Mouse (Mus musculus) embryonic facial prominence, embryonic 11.5 days (tissue): ENCODE results near the gene Cnr2. TPM values are rescaled to one million over a fixed set of nuclear protein-coding genes. Genes with fewer than 3 reads are reported as not detected.

ENCODE experiments used
- ATAC-seq: fragments of 200-750 bp; cut with Nextera tagmentation; replicated peaks from 2 replicates; pipeline ENCODE4 v1.8.0; 2017; ENCODE audit warnings: low read depth; ENCODE audit not compliant: insufficient number of reproducible peaks, low FRiP score, low TSS enrichment
- DNase-seq: peaks from one replicate; pipeline ENCODE4 v3.0.0-alpha.2; 2015; ENCODE audit warnings: low spot score
- H3K27ac ChIP-seq: fragments of 300-500 bp; sonication (generic); replicated peaks from 2 replicates; pipeline ENCODE4 v1.5.1; 2014; ENCODE audit warnings: mild to moderate bottlenecking, low read depth, low read length, control low read depth
- H3K27me3 ChIP-seq: fragments of 300-500 bp; sonication (generic); 2 replicates; pipeline ENCODE4 v1.6.1; 2014; ENCODE audit warnings: mild to moderate bottlenecking, low read length, moderate library complexity, mixed read lengths; ENCODE audit not compliant: control insufficient read depth, insufficient read depth
- H3K36me3 ChIP-seq: fragments of 300-500 bp; sonication (generic); replicated peaks from 2 replicates; pipeline ENCODE4 v1.6.1; 2014; ENCODE audit warnings: low read depth, mild to moderate bottlenecking, low read length, moderate library complexity, mixed read lengths; ENCODE audit not compliant: control insufficient read depth, insufficient read depth
- H3K4me1 ChIP-seq: fragments of 300-500 bp; sonication (generic); 2 replicates; pipeline ENCODE4 v1.6.1; 2014; ENCODE audit warnings: low read length, mixed read lengths; ENCODE audit not compliant: control insufficient read depth, insufficient read depth
- H3K4me2 ChIP-seq: fragments of 300-500 bp; sonication (generic); 2 replicates; pipeline ENCODE4 v1.6.1; 2014; ENCODE audit warnings: low read depth, mild to moderate bottlenecking, control low read depth, low read length, moderate library complexity
- H3K4me3 ChIP-seq: fragments of 300-500 bp; sonication (generic); 2 replicates; pipeline ENCODE4 v1.5.1; 2014; ENCODE audit warnings: low read depth, low read length, control low read depth
- H3K9ac ChIP-seq: fragments of 300-500 bp; sonication (generic); replicated peaks from 2 replicates; pipeline ENCODE4 v1.6.1; 2014; ENCODE audit warnings: mild to moderate bottlenecking, control low read depth, low read length
- H3K9me3 ChIP-seq: fragments of 300-500 bp; sonication (generic); replicated peaks from 2 replicates; pipeline ENCODE4 v1.6.1; 2016; ENCODE audit warnings: mild to moderate bottlenecking, low read length, inconsistent platforms, mixed read lengths; ENCODE audit not compliant: control insufficient read depth
- WGBS: fragments of 180-500 bp; shearing (Covaris S2); extraction: QIAGEN DNeasy Blood & Tissue Kit; methylation state at CpG from one replicate; pipeline ENCODE4 v1.1.7; 2014; 5-methylcytosine and 5-hydroxymethylcytosine counted together
- polyA plus RNA-seq: library from polyadenylated mRNA; unstranded; fragments of >200 nt; fragmentation: Nextera tagmentation; extraction: Ambion mirVana; gene quantifications from 2 replicates; pipeline ENCODE4 v1.2.1, GENCODE M21; 2014

Cnr2 gene
- polyA plus RNA-seq, 1 experiment from 2014 or later: 0.43 TPM

- no peaks in the 10 kb centered on the region for H3K9me3 ChIP-seq
- H3K27ac ChIP-seq: no peak overlapping the region
- H3K4me3 ChIP-seq: no peak overlapping the region
- no peaks in the 10 kb centered on the region for H3K27me3 ChIP-seq
- no peak; the same call in 1 of the 2 replicates for ATAC-seq
- no peak overlapping the region for H3K4me2 ChIP-seq
- 15% methylated on average over 2 of the region's 2 CpGs for WGBS
- H3K4me1 ChIP-seq: no peaks in the 10 kb centered on the region
- peak; percentile 81 for DNase-seq
- H3K36me3 ChIP-seq: no peaks in the 10 kb centered on the region; the same call in 1 of the 2 replicates
- H3K9ac ChIP-seq: no peak overlapping the region
Observed at GRCm38 (mm10) chr4:135954241-135954640, 59.0 kb downstream of the Cnr2 start.

GRCm38 (mm10) chr4:135955886-135956285, 60.7 kb downstream of the Cnr2 start:
- ATAC-seq: no peak
- H3K36me3 ChIP-seq: no peaks in the 10 kb centered on the region; the same call in 1 of the 2 replicates
- H3K9ac ChIP-seq: no peak overlapping the region
- no peak overlapping the region for H3K4me2 ChIP-seq
- DNase-seq: no peak
- H3K4me1 ChIP-seq: no peaks in the 10 kb centered on the region
- no peaks in the 10 kb centered on the region for H3K27me3 ChIP-seq
- no peak overlapping the region for H3K27ac ChIP-seq
- 82% methylated on average over 9 of the region's 9 CpGs for WGBS
- H3K4me3 ChIP-seq: no peak overlapping the region
- H3K9me3 ChIP-seq: no peaks in the 10 kb centered on the region

GRCm38 (mm10) chr4:135958354-135958753, 63.2 kb downstream of the Cnr2 start:
- Histone ChIP-seq H3K9ac (no peak overlapping the region), H3K36me3 (no peaks in the 10 kb centered on the region), H3K27me3 (no peaks in the 10 kb centered on the region), H3K9me3 (no peaks in the 10 kb centered on the region), H3K4me1 (no peaks in the 10 kb centered on the region; the same call in 1 of the 2 replicates), H3K27ac (no peak overlapping the region), H3K4me3 (no peak overlapping the region), H3K4me2 (no peak overlapping the region)
- no peak for ATAC-seq
- no peak for DNase-seq
- whole genome bisulfite sequencing: 59% methylated on average over 8 of the region's 8 CpGs

- Histone ChIP-seq H3K4me3 (no peak overlapping the region), H3K27me3 (no peaks in the 10 kb centered on the region), H3K36me3 (no peaks in the 10 kb centered on the region), H3K4me2 (no peak overlapping the region), H3K9ac (no peak overlapping the region; the same call in 1 of the 2 replicates), H3K4me1 (no peaks in the 10 kb centered on the region; the same call in 1 of the 2 replicates), H3K9me3 (no peaks in the 10 kb centered on the region), H3K27ac (no peak overlapping the region)
- DNase-seq: peak; percentile 91
- ATAC-seq: no peak
- WGBS: 27% methylated on average over 5 of the region's 5 CpGs
Observed at GRCm38 (mm10) chr4:135960717-135961116, 65.5 kb downstream of the Cnr2 start.

GRCm38 (mm10) chr4:135961709-135962108, 66.5 kb downstream of the Cnr2 start:
- no peaks in the 10 kb centered on the region; the same call in 1 of the 2 replicates for H3K4me1 ChIP-seq
- H3K4me2 ChIP-seq: no peak overlapping the region
- no peaks in the 10 kb centered on the region for H3K9me3 ChIP-seq
- H3K36me3 ChIP-seq: no peaks in the 10 kb centered on the region
- no peak overlapping the region for H3K4me3 ChIP-seq
- ATAC-seq (no peak), DNase-seq (no peak)
- no peak overlapping the region for H3K27ac ChIP-seq
- no peaks in the 10 kb centered on the region for H3K27me3 ChIP-seq
- WGBS: 84% methylated on average over 5 of the region's 5 CpGs
- H3K9ac ChIP-seq: no peak overlapping the region

GRCm38 (mm10) chr4:135962198-135962597, 67.0 kb downstream of the Cnr2 start:
- no peak overlapping the region for H3K9ac ChIP-seq
- H3K27me3 ChIP-seq: no peaks in the 10 kb centered on the region
- DNase-seq (no peak), ATAC-seq (no peak)
- H3K4me3 ChIP-seq: no peak overlapping the region
- H3K4me2 ChIP-seq: no peak overlapping the region
- no peaks in the 10 kb centered on the region; the same call in 1 of the 2 replicates for H3K36me3 ChIP-seq
- H3K4me1 ChIP-seq: no peaks in the 10 kb centered on the region; the same call in 1 of the 2 replicates
- no peaks in the 10 kb centered on the region for H3K9me3 ChIP-seq
- 83% methylated on average over 7 of the region's 7 CpGs for WGBS
- H3K27ac ChIP-seq: no peak overlapping the region

- no peak for ATAC-seq
- Histone ChIP-seq H3K9me3 (no peaks in the 10 kb centered on the region), H3K36me3 (peaks cover 4% of the 10 kb centered on the region), H3K27me3 (no peaks in the 10 kb centered on the region), H3K4me2 (peak overlapping the region; percentile 70), H3K27ac (peak overlapping the region; percentile 73), H3K4me3 (peak overlapping the region; percentile 69), H3K9ac (peak overlapping the region; percentile 82), H3K4me1 (no peaks in the 10 kb centered on the region; the same call in 1 of the 2 replicates)
- DNase-seq: no peak
- 6% methylated on average over 15 of the region's 15 CpGs for WGBS
Observed at GRCm38 (mm10) chr4:135962946-135963345, 67.8 kb downstream of the Cnr2 start.

- peak; percentile 98 for DNase-seq
- Histone ChIP-seq H3K4me1 (no peaks in the 10 kb centered on the region; the same call in 1 of the 2 replicates), H3K9me3 (no peaks in the 10 kb centered on the region), H3K27ac (peak within 1 kb of the TSS; percentile 73), H3K4me2 (peak within 1 kb of the TSS; percentile 70), H3K9ac (peak within 1 kb of the TSS; percentile 82), H3K4me3 (peak within 1 kb of the TSS; percentile 69), H3K27me3 (no peaks in the 10 kb centered on the region), H3K36me3 (peaks cover 9% of the 10 kb centered on the region)
- WGBS: under 1% methylated on average over 55 of the region's 56 CpGs
- ATAC-seq: peak; percentile 89
Observed at GRCm38 (mm10) chr4:135963457-135964193, 68.4 kb downstream of the Cnr2 start, which contains the start of gene Gale. TSS of gene Gale (plus strand) at chr4:135963727.
